Mouse (Mus musculus) c-Kit-positive CD71-positive TER-119-positive erythroid progenitor cells, embryonic 14.5 days (primary cell): ENCODE results near the gene Letmd1.
"Not testable (repeated sequence)": the region's sequence is repeated elsewhere in the genome, so short reads cannot be mapped to it uniquely, and the experiment has no call there.

Experiments used
- DNase-seq: peaks from one replicate; pipeline ENCODE4 v3.0.0-alpha.2; 2013; ENCODE audit warnings: low spot score

Letmd1 gene

DNA sequence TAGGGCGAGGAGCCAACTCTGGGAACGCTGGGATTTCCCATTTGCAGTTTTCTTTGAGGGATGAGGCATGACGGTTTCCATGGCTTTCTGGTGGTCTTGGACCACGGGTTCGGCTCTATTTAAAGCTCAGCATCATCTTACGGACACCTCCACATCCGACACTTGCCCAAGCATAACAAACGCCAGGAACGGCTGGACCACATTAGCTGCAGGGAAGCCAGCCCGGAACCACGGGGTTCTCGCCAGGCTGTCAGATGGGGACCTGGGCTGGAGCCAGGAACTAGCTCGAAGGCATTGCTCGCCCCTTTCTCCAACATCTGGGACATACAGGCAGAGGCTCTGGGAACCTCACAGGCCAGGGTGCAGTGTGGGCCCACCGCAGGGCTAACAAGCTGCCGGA is 17.6 kb upstream of the Letmd1 start:
- DNase-seq = no peak

DNA sequence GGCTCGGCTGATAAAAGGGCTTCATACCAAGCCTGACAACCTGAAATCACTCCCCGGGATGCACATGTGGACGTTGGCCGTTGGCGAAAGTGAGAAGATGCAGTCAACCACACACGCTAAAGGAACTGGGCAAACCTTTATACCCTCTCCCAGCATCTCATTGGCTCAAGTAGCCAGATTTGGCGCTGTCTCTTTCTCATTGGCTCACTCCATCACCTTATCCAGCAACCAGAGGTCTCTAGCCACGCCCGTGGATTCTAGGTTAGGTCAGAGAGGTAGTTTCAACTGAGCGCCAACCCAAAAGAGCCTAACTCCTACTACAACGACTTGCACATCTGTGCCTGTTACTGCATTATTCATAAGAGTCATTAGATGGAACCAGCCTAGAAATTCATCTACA is 16.3 kb upstream of the Letmd1 start:
- no peak for DNase-seq

DNA sequence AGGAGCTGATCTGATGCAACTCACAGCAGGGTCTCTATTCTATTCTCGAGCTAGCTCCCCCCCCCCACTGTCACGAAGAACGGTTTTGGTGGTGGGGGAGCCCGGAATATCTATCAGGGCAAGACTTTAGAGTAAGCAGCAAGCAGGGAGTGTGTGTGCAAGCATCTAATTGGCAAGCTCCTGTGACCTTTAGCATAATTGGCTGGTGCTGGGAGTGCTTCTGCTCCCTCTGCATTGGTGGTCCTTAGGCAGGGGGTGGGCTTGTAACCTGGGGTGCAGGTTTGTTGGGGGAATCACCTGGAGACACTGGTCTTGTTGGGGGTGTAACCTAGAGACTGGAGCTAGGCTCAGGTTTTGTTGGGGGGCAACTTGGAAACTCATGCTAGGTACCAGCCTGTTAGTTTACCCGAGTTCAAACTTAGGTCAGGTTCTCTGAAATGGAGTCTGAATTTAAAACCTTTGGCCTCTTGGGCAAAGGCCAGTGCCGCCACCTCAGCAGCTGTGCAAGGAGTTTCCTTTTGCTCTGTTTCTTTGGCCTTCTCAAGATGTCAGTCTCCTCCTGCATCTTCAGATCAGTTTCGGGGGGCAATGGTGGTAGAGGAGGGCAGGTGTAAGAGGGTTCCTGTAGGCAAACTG is 12.3 kb upstream of the Letmd1 start:
- no peak for DNase-seq

DNA sequence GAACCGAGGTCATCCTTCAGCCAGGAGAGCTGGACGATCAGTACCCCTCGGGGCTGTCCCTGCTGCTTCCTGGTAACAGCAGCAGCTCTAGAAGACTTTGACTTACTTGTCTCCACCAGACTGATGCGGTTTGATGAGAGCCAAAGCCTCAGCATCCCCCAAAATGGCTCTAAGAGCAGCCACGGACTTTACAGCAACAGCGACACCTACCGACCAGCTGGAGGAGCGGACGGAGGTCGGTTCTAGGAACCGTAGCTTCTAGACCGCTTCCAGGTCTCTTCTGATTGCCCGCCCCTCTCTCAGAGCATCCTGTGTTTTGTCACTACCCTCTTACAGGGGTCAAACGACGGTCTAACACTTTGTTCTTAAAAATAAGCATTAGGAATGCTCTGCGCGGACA is 11.5 kb upstream of the Letmd1 start:
- DNase-seq = peak; percentile 83

DNA sequence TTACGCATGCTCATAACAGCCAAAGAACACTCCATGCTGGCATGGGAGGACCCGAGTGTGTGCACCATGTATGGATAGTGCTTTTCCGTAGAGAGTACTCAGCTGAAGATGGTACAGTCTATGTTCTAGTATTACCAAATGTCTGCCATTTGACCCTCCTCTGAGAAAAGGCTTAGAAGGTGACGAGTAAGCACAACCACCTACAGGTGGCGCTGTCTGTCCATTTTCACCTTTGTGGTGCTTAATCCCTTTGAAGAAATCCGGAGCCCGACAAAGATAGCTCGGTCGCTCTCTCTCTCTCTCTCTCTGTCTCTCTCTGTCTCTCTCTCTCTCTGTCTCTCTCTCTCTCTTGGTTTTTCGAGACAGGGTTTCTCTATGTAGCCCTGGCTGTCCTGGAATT is 10.8 kb upstream of the Letmd1 start:
- peak; percentile 82 for DNase-seq

DNA sequence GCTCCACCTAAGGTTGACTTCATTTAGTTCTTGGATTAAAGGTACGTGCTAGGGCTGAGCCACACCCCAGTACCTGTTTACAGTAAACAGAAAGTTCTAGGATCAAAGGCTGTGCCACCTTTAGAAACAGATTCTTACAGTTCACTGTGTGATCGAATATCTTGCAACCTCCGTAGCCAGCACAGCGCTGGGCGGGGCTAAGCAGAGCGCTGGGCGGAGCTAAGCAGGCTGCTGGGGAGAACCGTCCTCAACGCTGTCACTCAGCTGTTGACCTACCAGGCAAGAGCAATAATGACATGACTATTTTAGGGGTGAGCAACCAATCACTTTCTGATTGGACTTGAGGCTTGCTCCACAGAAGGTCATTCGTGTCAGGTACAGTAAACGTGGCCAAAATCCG is 7.9 kb upstream of the Letmd1 start:
- DNase-seq = peak; percentile 68

DNA sequence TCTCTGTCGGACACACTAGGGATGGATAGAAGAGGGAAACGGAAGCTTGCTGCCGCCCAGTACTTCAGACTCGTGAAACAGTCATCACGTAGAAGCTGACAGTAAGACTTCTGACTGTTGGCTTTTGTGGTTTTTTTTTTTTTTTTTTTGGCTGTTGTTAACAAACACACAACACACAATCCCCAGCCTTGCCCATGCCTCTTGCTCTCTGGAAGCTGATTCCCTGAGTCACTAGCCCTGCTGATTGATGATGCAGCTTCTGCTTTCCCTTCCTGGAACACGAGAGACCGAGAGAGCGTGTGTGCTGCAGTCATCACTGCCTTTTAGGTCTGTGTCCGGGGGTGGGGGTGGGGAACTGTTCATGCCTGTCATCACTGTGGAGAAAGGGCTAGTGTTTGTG is 7.2 kb upstream of the Letmd1 start:
- DNase-seq = no peak

DNA sequence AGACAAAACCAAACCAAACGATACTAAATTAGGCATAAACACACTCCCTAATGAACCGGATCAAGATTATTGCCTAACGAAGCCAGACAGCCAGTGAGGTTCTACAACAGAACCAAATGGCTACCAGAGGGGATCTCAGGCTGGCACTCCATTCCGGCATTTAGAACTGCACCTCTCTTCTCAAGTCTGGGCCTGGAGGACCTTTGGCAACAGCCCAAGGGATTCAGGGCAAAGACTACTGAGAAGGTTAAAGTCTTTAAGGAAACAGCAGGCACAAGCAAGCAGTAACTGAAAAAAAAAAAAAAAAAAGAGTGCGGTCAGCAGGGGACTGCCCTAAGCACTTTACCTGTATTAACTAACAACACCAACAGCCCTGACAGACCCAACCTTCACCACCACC is 6.7 kb upstream of the Letmd1 start:
- DNase-seq = no peak

DNA sequence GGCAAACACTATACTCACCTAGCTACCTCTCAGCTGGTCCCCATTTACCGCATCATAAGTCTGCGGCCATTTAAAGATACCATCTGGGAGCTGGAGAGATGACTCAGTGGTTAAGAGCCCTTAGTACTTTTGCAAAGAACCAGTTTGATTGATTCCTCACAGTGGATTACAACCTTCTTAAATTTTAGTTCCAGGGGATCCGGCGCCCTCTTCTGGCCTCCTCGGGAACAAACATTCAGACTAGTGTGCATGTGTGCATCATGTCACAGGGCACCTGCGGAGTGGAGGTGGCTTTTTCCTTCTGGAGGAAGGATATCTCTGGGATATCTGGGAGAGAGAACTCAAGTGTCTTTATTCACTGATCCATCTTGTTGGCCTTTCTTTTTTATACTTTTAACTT is 5.1 kb upstream of the Letmd1 start:
- DNase-seq = peak; percentile 61

DNA sequence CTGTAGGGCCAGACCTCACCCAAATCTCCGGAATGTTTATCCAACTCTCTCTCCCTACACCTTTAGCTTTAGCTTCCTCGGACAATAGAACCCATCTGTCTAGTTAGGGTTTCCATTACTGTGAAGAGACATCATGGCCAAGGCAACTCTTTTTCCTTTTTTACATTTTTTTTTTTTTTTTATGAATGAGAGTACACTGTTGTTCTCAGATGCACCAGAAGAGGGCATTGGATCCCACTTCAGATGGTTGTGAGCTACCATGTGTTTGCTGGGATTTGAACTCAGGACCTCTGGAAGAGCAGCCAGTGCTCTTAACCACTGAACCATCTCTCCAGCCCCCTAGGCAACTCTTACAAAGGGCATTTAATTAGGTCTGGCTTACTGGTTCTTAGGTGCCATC is 3.4 kb upstream of the Letmd1 start:
- DNase-seq = no peak

DNA sequence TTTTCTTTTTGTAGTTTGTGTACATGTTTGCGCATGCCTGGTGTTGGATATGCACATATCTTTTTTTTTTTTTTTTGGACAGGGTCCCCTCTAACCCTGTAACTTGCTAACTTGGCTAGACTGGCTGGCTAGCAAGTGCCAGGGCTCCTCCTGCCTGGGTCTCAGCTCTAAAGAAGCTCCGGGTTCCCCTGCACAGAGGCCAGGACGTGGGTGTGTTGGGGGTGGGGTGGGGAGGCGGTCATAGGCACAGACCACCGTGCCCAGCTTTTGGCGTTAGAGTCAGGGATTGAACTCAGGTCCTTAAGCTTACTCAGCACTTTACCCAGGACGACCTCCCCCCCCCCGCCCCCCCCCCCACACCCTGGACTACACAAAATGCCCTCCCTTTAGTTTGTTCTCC is 1.1 kb upstream of the Letmd1 start:
- no peak for DNase-seq

DNA sequence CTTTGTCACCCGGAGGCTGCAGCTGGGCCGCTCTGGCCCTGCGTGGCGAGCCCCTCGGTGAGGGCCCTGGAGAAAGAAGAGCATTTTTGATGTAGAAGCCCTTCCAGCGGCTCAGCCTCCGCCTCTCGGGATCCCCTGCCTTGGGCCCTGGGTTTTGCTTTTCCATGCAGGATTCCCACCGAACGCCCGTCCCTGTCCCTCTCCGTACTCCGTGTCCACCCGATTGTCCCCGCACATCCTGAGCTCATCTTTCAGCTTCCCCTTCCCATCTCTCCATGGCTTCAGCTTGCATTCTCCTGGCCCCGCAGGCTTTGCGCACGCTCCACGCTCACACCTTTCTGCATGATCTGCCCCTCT is 344 bp downstream of the Letmd1 start:
- DNase-seq = no peak

DNA sequence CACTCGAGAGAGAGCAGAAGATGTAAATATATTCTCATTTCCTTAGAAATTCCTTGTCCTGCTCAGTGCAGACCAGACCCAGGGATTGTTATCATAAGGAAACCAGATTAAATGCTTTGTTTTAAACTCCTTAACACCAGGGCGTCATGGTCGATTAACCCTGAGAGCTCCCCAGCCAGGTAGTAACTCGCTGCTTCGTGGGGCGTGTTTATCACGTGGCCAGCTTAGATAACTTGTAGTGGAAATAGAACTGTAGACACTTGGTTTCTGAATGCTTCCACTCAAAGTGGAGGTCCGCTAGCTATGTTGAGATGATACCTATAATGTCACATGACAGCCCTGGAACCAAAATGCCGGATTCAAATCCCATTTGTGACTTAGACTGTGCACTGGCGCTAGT is 1.2 kb downstream of the Letmd1 start:
- DNase-seq = no peak

DNA sequence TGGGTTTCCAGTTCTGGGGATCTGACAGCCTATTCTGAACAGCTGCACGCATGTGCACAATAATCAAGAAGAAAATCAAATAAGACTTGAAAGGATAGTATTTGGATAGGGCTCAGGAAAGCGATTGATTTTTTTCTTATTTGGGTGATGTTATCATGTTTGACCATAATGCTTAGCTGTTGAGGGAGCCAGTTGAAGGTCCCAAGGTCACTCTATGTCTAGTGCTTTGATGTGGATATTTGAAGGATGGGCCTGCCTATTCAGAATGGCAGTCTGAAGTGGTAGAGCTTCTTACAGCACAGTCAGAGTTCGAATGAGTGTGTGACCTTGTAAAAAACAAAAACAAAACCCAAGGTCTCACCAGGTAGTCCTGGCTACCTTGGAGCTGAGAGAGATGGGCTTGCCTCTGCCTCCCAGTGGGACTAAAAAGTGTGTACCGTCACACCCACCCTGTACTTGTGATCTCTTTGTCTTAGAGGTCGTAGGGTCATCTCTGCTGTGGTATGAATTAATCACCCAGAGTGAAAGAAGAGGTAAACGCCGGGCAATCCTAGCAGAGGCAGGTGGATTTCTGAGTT is 5.2 kb downstream of the Letmd1 start:
- no peak for DNase-seq

DNA sequence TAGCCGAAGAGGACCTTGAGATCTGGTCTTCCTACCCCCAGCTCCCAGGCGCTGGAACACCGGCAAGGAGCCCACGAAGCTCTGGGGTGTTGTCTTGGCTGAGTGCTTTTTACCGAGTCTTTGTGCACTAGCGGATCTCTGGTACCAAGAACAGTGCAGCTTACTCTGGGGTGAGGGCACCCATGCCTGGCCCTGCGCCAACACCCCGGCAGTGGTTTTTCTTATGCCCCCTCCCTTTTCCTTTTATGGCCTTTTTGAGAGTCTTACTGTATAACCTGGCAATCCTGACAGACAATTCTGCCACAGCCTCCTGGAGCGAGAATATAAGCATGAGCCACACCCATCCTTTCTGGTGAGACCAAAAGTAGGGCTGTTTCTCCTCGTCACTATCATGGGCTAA is 9.5 kb downstream of the Letmd1 start:
- no peak for DNase-seq

DNA sequence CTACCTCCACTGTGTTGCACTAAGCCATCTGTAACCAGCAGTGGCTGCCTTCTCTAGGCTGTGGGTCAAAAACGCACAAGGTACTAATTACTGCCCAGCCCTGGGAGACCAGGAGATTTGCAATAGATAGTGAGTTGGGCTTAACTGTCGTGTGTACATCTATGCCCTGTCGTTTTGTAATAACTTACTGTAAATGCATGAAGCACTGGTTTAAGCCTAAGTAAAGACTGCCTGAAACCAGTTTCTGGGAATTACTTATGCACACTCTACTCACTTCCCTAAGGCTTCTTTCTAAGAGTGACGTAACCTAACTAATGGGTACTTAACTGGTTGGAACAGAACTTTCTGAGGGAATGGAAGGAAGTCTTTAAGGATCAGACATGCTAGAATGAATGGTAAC is 10.1 kb downstream of the Letmd1 start:
- DNase-seq = no peak

DNA sequence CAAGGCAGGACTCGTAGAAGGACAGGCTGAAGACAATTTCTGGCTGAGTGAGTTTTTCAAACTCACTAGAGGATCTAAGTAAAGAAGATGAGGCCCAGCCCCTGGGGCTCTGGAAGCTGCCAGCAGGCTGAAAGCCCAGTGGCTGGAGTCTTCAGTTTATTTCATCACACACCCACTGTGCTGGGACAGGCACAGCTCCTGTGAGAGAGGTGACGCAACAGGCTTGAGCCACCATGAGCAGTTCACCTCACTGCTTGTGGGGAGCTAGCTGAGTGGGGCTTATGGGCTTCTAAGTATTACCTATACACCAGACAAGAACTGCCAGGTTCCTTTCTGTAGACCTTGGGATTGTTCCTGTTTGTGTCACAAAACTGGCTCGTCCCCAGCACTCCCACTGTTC is 16.8 kb downstream of the Letmd1 start:
- DNase-seq = no peak

DNA sequence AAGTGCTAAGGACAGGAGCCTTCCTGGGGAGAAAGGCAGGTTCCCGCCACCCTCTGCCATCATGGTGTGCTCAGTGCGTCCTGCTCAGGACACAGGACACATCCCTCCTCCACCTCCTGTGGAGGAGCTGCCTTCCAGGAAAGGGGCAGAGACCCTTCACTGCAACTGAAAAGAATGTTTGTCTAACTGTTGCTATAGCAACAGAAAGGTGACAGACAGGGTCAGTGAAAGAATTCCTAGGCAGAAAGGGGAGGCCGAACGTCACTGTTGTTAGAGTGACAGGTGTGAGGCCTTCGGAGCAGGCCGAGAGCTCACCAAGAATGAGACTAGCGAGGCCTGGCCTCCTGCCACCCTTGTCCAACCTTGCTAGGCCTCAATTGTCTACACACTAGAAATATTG is 17.6 kb downstream of the Letmd1 start:
- DNase-seq = no peak

DNA sequence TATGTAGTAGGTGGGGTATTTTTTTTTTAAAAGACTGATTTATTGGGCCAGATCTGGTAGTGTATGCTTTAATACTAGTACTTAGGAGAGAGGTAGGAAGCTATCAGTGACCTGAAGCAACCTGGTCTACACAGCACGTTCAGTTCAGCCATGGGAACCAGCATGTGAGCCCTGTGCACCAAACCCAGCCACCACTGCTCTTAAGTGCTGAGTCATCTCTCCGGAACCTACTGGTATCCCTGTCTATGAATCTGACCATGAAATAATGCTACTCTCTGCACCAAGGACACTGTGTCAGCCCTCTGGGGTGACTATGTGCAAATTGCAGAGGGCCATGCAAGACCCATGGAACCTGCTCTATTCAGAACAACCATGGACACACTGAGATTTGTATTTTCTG is 18.2 kb downstream of the Letmd1 start:
- no peak for DNase-seq

DNA sequence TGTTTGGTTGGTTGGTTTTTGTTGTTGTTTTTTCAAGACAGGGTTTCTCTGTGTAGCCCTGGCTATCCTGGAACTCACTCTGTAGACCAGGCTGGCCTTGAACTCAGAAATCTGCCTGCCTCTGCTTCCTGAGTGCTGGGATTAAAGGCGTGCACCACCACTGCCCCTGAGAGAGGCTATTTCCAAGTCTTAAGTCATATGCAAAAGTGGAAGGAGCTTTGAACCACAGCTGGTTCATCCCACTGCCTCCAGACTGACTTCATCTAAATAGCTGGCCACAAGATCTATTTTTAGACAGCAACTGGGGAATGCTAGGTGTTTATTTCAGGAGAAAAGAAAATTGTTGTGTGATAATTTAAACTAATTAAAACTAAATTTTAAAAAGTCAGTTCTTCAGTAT is 19.5 kb downstream of the Letmd1 start:
- not testable (repeated sequence) for DNase-seq

DNA sequence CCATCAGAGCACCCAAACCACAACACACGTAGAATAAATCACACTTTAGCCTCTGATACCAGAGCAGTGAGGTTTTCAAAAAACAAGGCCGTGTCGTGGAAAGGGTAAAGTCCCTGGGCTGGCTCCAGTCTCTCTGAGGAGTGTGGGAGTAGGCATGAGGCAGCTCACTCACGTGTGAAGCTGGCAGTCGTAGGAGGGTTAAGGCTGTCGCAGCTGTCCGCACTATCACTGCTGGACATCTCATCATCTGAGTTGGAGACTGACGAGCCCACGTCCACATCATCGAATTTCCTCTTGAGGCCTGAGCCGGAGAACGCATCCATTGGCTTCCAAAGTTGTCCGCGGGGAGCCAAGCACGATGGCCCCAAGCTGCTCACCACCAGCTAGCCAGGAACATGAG is 20.4 kb downstream of the Letmd1 start:
- no peak for DNase-seq

DNA sequence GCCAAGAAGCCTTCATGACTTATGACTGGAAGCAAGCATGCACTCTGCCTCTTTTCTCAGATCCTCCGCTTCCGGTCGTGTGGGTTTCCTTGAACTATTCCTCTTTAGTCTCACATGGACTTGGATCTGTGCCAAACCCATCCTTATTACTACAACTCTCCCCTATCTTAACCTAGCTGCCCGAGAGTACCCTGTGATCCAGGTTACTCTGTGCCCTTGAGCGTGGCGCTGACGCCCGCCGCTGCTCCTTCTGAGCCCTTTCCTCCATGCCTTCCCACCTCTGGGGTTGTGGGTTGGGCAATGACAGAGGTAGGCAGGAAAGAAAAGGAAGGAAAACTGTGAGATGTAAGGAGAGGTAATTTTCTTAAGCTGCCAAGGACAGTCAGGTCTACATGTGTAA is 23.1 kb downstream of the Letmd1 start:
- DNase-seq = no peak

DNA sequence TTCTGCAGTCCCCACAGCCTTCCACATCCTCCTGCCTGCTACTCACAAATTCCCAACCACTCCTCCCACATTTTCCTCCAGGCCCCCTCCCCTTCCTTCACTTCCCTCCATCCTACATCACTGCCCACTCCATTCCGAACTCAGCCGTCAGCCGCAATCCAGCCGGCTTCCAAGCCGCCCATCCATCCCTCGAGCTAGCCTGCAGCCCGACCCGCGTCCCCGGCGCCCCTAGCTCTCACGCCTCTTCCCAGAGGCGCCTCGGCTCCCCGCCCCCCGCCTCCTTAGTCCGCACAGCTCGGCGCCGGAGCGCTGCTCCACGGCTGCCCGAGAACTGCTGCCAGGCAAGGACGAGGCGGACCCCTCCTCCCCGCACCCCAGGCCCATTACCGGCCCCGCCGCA is 25.8 kb downstream of the Letmd1 start:
- DNase-seq = no peak

DNA sequence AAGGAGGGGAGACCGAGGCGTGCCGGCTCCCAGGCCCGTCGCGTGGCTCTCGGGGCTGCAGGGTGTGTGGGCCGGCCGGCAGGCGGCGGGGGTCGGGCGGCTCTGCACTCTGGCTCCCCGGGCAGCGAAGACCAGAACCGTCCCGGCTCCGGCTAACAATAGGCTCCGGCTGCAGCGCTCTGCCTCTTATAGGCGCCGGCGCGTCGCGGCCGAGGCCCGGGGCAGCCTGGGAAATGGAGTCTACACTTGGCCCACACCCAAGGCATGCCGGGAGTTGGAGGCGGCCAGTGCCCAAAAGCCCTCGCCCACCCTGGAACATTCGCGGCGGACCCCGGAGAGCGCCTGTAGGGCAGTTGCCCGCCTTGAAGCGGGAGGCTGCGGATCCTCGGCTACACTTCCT is 26.3 kb downstream of the Letmd1 start, which contains the start of gene Csrnp2:
Gene Csrnp2 (minus strand): TSS at position 387 of the 400 bp plus-strand sequence.
- peak; percentile 66 for DNase-seq

DNA sequence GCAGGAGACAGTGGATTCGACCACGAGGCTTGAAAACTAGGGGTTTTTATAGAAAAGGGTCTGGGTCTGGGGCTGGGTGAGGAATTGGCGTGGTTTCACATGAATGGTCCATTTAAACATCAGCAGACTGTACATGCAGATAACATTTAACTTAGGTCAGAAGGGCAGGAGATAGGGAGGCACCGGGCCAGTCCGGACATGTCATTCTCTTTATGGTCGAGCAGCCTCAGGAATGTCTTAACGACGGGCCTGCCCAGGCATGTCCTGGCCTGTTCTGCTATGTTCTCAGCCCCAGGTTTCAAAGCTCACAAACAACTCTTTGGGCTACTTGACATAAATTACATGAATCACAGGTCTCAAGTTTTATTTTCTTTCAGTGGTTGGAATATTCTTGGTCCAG is 30.7 kb downstream of the Letmd1 start:
- not testable (repeated sequence) for DNase-seq
